Mouse (Mus musculus): Measurements from ENCODE around the gene S100a7a.

The S100a7a gene

GRCm38 (mm10) chr3:90653717-90654116, at the start of gene S100a7a:
S100a7a (plus strand) TSS chr3:90654017.
- no peaks in the 10 kb centered on the region for H3K36me3 ChIP-seq (ENCODE audit: insufficient read depth, low read length)
- no peaks in the 10 kb centered on the region for H3K4me1 ChIP-seq (replicated peaks; ENCODE audit: low read depth, low read length)
- no peak within 1 kb of the TSS for H3K4me3 ChIP-seq (replicated peaks; ENCODE audit: low read length)
- TF ChIP-seq NANOG (IDR thresholded peaks at IDR 0.05; ENCODE audit: borderline replicate concordance, low read length) (no peak), POU5F1 (IDR thresholded peaks at IDR 0.05; ENCODE audit: borderline replicate concordance, low read length) (no peak), CTCF (conservative IDR thresholded peaks at IDR 0.05; ENCODE audit: low read length) (no peak)
- peaks cover 8% of the 10 kb centered on the region; the same call in 1 of the 2 replicates for H3K27me3 ChIP-seq (ENCODE audit: insufficient read depth, low read length)
- H3K9me3 ChIP-seq (ENCODE audit: low read length): no peaks in the 10 kb centered on the region

GRCm38 (mm10) chr3:90604416-90604815, 49.4 kb upstream of the S100a7a start:
- Histone ChIP-seq H3K9me3 (ENCODE audit: low read length) (peaks cover 17% of the 10 kb centered on the region), H3K4me1 (replicated peaks; ENCODE audit: low read depth, low read length) (peaks cover 7% of the 10 kb centered on the region), H3K4me3 (replicated peaks; ENCODE audit: low read length) (no peak overlapping the region), H3K36me3 (ENCODE audit: insufficient read depth, low read length) (no peaks in the 10 kb centered on the region), H3K27me3 (ENCODE audit: insufficient read depth, low read length) (peaks cover 40% of the 10 kb centered on the region)
- TF ChIP-seq POU5F1 (IDR thresholded peaks at IDR 0.05; ENCODE audit: borderline replicate concordance, low read length) (no peak), NANOG (IDR thresholded peaks at IDR 0.05; ENCODE audit: borderline replicate concordance, low read length) (no peak), CTCF (conservative IDR thresholded peaks at IDR 0.05; ENCODE audit: low read length) (no peak)

GRCm38 (mm10) chr3:90605049-90605448, 48.8 kb upstream of the S100a7a start:
- Histone ChIP-seq H3K9me3 (ENCODE audit: low read length) (peaks cover 17% of the 10 kb centered on the region), H3K4me1 (replicated peaks; ENCODE audit: low read depth, low read length) (peaks cover 7% of the 10 kb centered on the region), H3K27me3 (ENCODE audit: insufficient read depth, low read length) (peaks cover 38% of the 10 kb centered on the region), H3K36me3 (ENCODE audit: insufficient read depth, low read length) (no peaks in the 10 kb centered on the region), H3K4me3 (replicated peaks; ENCODE audit: low read length) (no peak overlapping the region)
- no peak for TF ChIP-seq POU5F1 (IDR thresholded peaks at IDR 0.05; ENCODE audit: borderline replicate concordance, low read length)
- no peak for TF ChIP-seq NANOG (IDR thresholded peaks at IDR 0.05; ENCODE audit: borderline replicate concordance, low read length)
- no peak for TF ChIP-seq CTCF (conservative IDR thresholded peaks at IDR 0.05; ENCODE audit: low read length)

- peaks cover 7% of the 10 kb centered on the region for H3K4me1 ChIP-seq (replicated peaks; ENCODE audit: low read depth, low read length)
- no peak overlapping the region for H3K4me3 ChIP-seq (replicated peaks; ENCODE audit: low read length)
- peaks cover 17% of the 10 kb centered on the region for H3K9me3 ChIP-seq (ENCODE audit: low read length)
- peaks cover 32% of the 10 kb centered on the region for H3K27me3 ChIP-seq (ENCODE audit: insufficient read depth, low read length)
- H3K36me3 ChIP-seq (ENCODE audit: insufficient read depth, low read length): no peaks in the 10 kb centered on the region
- TF ChIP-seq NANOG (IDR thresholded peaks at IDR 0.05; ENCODE audit: borderline replicate concordance, low read length): no peak
- TF ChIP-seq CTCF (conservative IDR thresholded peaks at IDR 0.05; ENCODE audit: low read length): no peak
- TF ChIP-seq POU5F1 (IDR thresholded peaks at IDR 0.05; ENCODE audit: borderline replicate concordance, low read length): no peak
Observed at GRCm38 (mm10) chr3:90605736-90606135, 48.1 kb upstream of the S100a7a start.

GRCm38 (mm10) chr3:90606185-90606584, 47.6 kb upstream of the S100a7a start:
- Histone ChIP-seq H3K9me3 (ENCODE audit: low read length) (peaks cover 15% of the 10 kb centered on the region), H3K27me3 (ENCODE audit: insufficient read depth, low read length) (peaks cover 29% of the 10 kb centered on the region), H3K4me1 (replicated peaks; ENCODE audit: low read depth, low read length) (peaks cover 8% of the 10 kb centered on the region), H3K4me3 (replicated peaks; ENCODE audit: low read length) (no peak overlapping the region), H3K36me3 (ENCODE audit: insufficient read depth, low read length) (no peaks in the 10 kb centered on the region)
- no peak for TF ChIP-seq NANOG (IDR thresholded peaks at IDR 0.05; ENCODE audit: borderline replicate concordance, low read length)
- TF ChIP-seq POU5F1 (IDR thresholded peaks at IDR 0.05; ENCODE audit: borderline replicate concordance, low read length): no peak
- no peak for TF ChIP-seq CTCF (conservative IDR thresholded peaks at IDR 0.05; ENCODE audit: low read length)

GRCm38 (mm10) chr3:90607361-90607760, 46.5 kb upstream of the S100a7a start:
- H3K4me3 ChIP-seq (replicated peaks; ENCODE audit: low read length): no peak overlapping the region
- no peaks in the 10 kb centered on the region for H3K36me3 ChIP-seq (ENCODE audit: insufficient read depth, low read length)
- TF ChIP-seq CTCF (conservative IDR thresholded peaks at IDR 0.05; ENCODE audit: low read length) (no peak), POU5F1 (IDR thresholded peaks at IDR 0.05; ENCODE audit: borderline replicate concordance, low read length) (no peak), NANOG (IDR thresholded peaks at IDR 0.05; ENCODE audit: borderline replicate concordance, low read length) (no peak)
- H3K4me1 ChIP-seq (replicated peaks; ENCODE audit: low read depth, low read length): peaks cover 20% of the 10 kb centered on the region
- peaks cover 26% of the 10 kb centered on the region for H3K27me3 ChIP-seq (ENCODE audit: insufficient read depth, low read length)
- H3K9me3 ChIP-seq (ENCODE audit: low read length): peaks cover 4% of the 10 kb centered on the region

- Histone ChIP-seq H3K27me3 (ENCODE audit: insufficient read depth, low read length) (peaks cover 30% of the 10 kb centered on the region), H3K36me3 (ENCODE audit: insufficient read depth, low read length) (no peaks in the 10 kb centered on the region), H3K9me3 (ENCODE audit: low read length) (no peaks in the 10 kb centered on the region), H3K4me3 (replicated peaks; ENCODE audit: low read length) (no peak within 1 kb of the TSS), H3K4me1 (replicated peaks; ENCODE audit: low read depth, low read length) (peaks cover 28% of the 10 kb centered on the region)
- TF ChIP-seq NANOG (IDR thresholded peaks at IDR 0.05; ENCODE audit: borderline replicate concordance, low read length): no peak
- TF ChIP-seq POU5F1 (IDR thresholded peaks at IDR 0.05; ENCODE audit: borderline replicate concordance, low read length): no peak
- no peak for TF ChIP-seq CTCF (conservative IDR thresholded peaks at IDR 0.05; ENCODE audit: low read length)
Observed at GRCm38 (mm10) chr3:90608223-90608622, 45.6 kb upstream of the S100a7a start, which contains the start of gene S100a5. S100a5 (plus strand) TSS chr3:90608523.

- no peak overlapping the region for H3K4me3 ChIP-seq (replicated peaks; ENCODE audit: low read length)
- H3K36me3 ChIP-seq (ENCODE audit: insufficient read depth, low read length): no peaks in the 10 kb centered on the region
- H3K27me3 ChIP-seq (ENCODE audit: insufficient read depth, low read length): peaks cover 39% of the 10 kb centered on the region
- H3K4me1 ChIP-seq (replicated peaks; ENCODE audit: low read depth, low read length): peaks cover 37% of the 10 kb centered on the region
- TF ChIP-seq CTCF (conservative IDR thresholded peaks at IDR 0.05; ENCODE audit: low read length) (no peak), NANOG (IDR thresholded peaks at IDR 0.05; ENCODE audit: borderline replicate concordance, low read length) (no peak), POU5F1 (IDR thresholded peaks at IDR 0.05; ENCODE audit: borderline replicate concordance, low read length) (no peak)
- no peaks in the 10 kb centered on the region for H3K9me3 ChIP-seq (ENCODE audit: low read length)
Observed at GRCm38 (mm10) chr3:90609102-90609501, 44.7 kb upstream of the S100a7a start.

- H3K4me1 ChIP-seq (replicated peaks; ENCODE audit: low read depth, low read length): peaks cover 52% of the 10 kb centered on the region
- H3K27me3 ChIP-seq (ENCODE audit: insufficient read depth, low read length): peaks cover 37% of the 10 kb centered on the region
- TF ChIP-seq POU5F1 (IDR thresholded peaks at IDR 0.05; ENCODE audit: borderline replicate concordance, low read length): no peak
- no peak for TF ChIP-seq NANOG (IDR thresholded peaks at IDR 0.05; ENCODE audit: borderline replicate concordance, low read length)
- no peak for TF ChIP-seq CTCF (conservative IDR thresholded peaks at IDR 0.05; ENCODE audit: low read length)
- H3K36me3 ChIP-seq (ENCODE audit: insufficient read depth, low read length): no peaks in the 10 kb centered on the region
- H3K9me3 ChIP-seq (ENCODE audit: low read length): no peaks in the 10 kb centered on the region
- 0 out of 2 replicates have a peak overlapping the region, but pooled peaks have one; percentile 10 for H3K4me3 ChIP-seq (replicated peaks; ENCODE audit: low read length)
Observed at GRCm38 (mm10) chr3:90611494-90611893, 42.3 kb upstream of the S100a7a start.
